Mouse (Mus musculus) intestine, embryonic 16.5 days (tissue): ENCODE measurements at regions not wholly inside any gene's neighbourhood (a gene's known extent, or its start where the extent isn't known, plus 50 kb on each side); places are given as distances from the start of the nearest gene placed in this dataset.

Experiments
- ATAC-seq: fragments of 200-750 bp; cut with Nextera tagmentation; 2 replicates; pipeline ENCODE4 v1.8.0; 2017; ENCODE audit warnings: moderate TSS enrichment, moderate library complexity
- H3K27ac ChIP-seq: fragments of 300-500 bp; sonication (generic); 2 replicates; pipeline ENCODE4 v1.5.1; 2014; ENCODE audit warnings: mild to moderate bottlenecking, low read length
- H3K27me3 ChIP-seq: fragments of 300-500 bp; sonication (generic); replicated peaks from 2 replicates; pipeline ENCODE4 v1.6.1; 2014; ENCODE audit warnings: low read length, control low read depth, mixed read lengths; ENCODE audit not compliant: control insufficient read depth, insufficient read depth
- H3K36me3 ChIP-seq: fragments of 300-500 bp; sonication (generic); 2 replicates; pipeline ENCODE4 v1.6.1; 2014; ENCODE audit warnings: low read length, control low read depth; ENCODE audit not compliant: control insufficient read depth, insufficient read depth
- H3K4me1 ChIP-seq: fragments of 300-500 bp; sonication (generic); 2 replicates; pipeline ENCODE4 v1.6.1; 2014; ENCODE audit warnings: low read length, control low read depth, mixed read lengths; ENCODE audit not compliant: control insufficient read depth, insufficient read depth
- H3K4me2 ChIP-seq: fragments of 300-500 bp; sonication (generic); 2 replicates; pipeline ENCODE4 v1.6.1; 2014; ENCODE audit warnings: low read depth, low read length, control low read depth
- H3K4me3 ChIP-seq: fragments of 300-500 bp; sonication (generic); 2 replicates; pipeline ENCODE4 v1.5.1; 2014; ENCODE audit warnings: mild to moderate bottlenecking, low read length
- H3K9ac ChIP-seq: fragments of 300-500 bp; sonication (generic); 2 replicates; pipeline ENCODE4 v1.6.1; 2014; ENCODE audit warnings: low read depth, low read length
- H3K9me3 ChIP-seq: fragments of 300-500 bp; sonication (generic); 2 replicates; pipeline ENCODE4 v1.6.1; 2016; ENCODE audit warnings: low read length, control low read depth; ENCODE audit not compliant: control insufficient read depth
- WGBS: fragments of 180-500 bp; shearing (Covaris S2); extraction: QIAGEN DNeasy Blood & Tissue Kit; methylation state at CpG from one replicate; pipeline ENCODE4 v1.1.7; 2014; 5-methylcytosine and 5-hydroxymethylcytosine counted together

DNA sequence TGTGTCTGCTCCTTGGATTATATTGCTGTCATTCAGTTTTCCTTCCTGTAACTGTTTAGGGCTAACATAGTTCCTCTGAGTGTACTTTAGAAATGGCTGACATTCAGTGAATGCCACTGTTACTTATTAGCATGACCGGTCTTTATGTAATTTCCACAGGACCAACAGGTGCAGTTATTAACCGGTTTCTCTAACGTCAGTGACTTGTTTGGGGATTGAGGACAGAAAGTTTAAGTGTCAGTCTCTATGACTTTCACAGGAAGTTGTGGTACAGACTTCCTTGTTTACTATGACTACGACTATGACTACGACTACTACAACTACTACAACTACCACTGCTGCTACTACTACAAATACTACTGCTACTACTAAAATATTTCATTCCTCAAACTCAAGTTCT lies 170.4 kb upstream of the Ptger4 start:
- H3K4me3 ChIP-seq = no peak overlapping the region
- H3K4me2 ChIP-seq = no peak overlapping the region
- no peaks in the 10 kb centered on the region for H3K27me3 ChIP-seq
- H3K27ac ChIP-seq = no peak overlapping the region
- no peaks in the 10 kb centered on the region for H3K9me3 ChIP-seq
- no peaks in the 10 kb centered on the region for H3K36me3 ChIP-seq
- 90% methylated on average over 5 of the region's 5 CpGs for WGBS
- H3K4me1 ChIP-seq = no peaks in the 10 kb centered on the region
- no peak for ATAC-seq
- H3K9ac ChIP-seq = no peak overlapping the region

GRCm38 (mm10) chr15:5416031-5416430 lies 172.0 kb upstream of the Ptger4 start:
- Histone ChIP-seq H3K4me2 (no peak overlapping the region), H3K4me1 (no peaks in the 10 kb centered on the region), H3K9me3 (no peaks in the 10 kb centered on the region), H3K9ac (no peak overlapping the region), H3K27me3 (no peaks in the 10 kb centered on the region), H3K27ac (no peak overlapping the region), H3K4me3 (no peak overlapping the region), H3K36me3 (no peaks in the 10 kb centered on the region)
- ATAC-seq = no peak
- WGBS = 86% methylated on average over 3 of the region's 3 CpGs

DNA sequence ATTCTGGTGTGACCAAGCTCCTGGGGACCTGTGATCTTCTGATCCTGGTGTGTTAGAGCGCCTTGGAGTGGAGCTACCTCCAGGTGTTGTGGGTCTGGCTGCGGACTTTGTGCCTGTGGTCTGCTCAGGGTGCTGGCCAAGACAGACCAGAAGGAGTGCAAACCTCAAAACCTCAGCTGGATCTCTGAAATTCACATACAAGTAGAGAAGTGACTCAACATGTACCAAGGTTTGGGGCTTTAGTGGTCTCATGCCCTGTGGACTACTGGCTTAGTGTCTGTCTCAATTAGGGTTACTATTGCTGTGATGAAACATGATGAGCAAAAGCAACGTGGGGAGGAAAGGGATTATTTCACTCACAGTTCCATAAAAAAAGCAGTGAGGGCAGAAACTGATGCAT lies 182.7 kb upstream of the Ptger4 start:
- Histone ChIP-seq H3K27me3 (no peaks in the 10 kb centered on the region), H3K9me3 (no peaks in the 10 kb centered on the region), H3K9ac (no peak overlapping the region), H3K36me3 (no peaks in the 10 kb centered on the region), H3K27ac (no peak overlapping the region), H3K4me3 (no peak overlapping the region), H3K4me1 (no peaks in the 10 kb centered on the region), H3K4me2 (no peak overlapping the region)
- no peak for ATAC-seq
- WGBS = 80% methylated on average over 3 of the region's 3 CpGs

DNA sequence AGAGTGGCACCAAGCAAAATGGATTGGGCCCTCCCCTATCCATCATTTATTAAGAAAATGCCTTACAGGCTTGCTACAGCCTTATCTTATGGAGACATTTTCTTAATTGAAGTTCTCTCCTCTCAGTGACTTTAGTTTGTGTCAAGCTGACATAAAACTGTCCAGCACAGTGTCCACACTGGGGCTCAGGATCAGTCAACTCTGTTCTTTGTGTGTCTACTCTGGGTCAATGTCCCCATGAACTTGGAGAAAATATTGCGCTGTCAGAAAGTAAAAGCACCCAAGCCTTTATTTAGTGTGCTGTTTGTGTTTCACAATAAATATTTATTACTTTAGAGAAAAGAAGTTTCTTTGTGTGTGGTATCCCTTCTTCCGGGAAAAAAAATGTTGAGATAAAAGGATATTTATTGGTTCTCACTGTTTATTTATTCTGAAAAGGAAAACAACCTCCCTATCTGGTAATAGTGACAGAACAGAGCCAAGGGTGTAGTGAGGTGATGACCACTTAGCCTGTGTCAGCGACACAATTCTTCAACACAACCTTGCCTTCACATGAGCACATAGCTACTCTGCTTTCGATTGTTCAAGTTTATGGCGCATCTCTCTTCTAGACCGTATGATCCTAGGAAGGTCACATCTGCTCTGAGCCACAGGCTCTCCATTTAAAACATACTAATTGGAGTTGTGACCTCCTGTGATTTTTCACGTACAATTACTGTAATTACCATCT lies 183.5 kb upstream of the Ptger4 start:
- Histone ChIP-seq H3K4me1 (no peaks in the 10 kb centered on the region), H3K27me3 (no peaks in the 10 kb centered on the region), H3K9me3 (no peaks in the 10 kb centered on the region), H3K27ac (no peak overlapping the region), H3K4me2 (no peak overlapping the region), H3K36me3 (no peaks in the 10 kb centered on the region), H3K4me3 (no peak overlapping the region), H3K9ac (no peak overlapping the region)
- WGBS = 77% methylated on average over 7 of the region's 7 CpGs
- no peak for ATAC-seq

GRCm38 (mm10) chr15:5432018-5432417 lies 188.0 kb upstream of the Ptger4 start:
- no peak for ATAC-seq
- Histone ChIP-seq H3K27me3 (no peaks in the 10 kb centered on the region), H3K9ac (no peak overlapping the region), H3K4me3 (no peak overlapping the region), H3K9me3 (no peaks in the 10 kb centered on the region), H3K27ac (no peak overlapping the region), H3K36me3 (no peaks in the 10 kb centered on the region), H3K4me2 (no peak overlapping the region), H3K4me1 (no peaks in the 10 kb centered on the region)
- 81% methylated on average over 2 of the region's 2 CpGs for WGBS

- Histone ChIP-seq H3K9me3 (no peaks in the 10 kb centered on the region), H3K4me1 (no peaks in the 10 kb centered on the region), H3K4me2 (no peak overlapping the region), H3K27me3 (no peaks in the 10 kb centered on the region), H3K4me3 (no peak overlapping the region), H3K9ac (no peak overlapping the region), H3K27ac (no peak overlapping the region), H3K36me3 (no peaks in the 10 kb centered on the region)
- 76% methylated on average over 1 of the region's 1 CpGs for WGBS
- no peak for ATAC-seq
These were observed 193.0 kb upstream of the Ptger4 start for GRCm38 (mm10) chr15:5437020-5437419.

- 67% methylated on average over 9 of the region's 9 CpGs for WGBS
- no peaks in the 10 kb centered on the region for H3K4me1 ChIP-seq
- no peaks in the 10 kb centered on the region for H3K9me3 ChIP-seq
- H3K4me2 ChIP-seq = no peak overlapping the region
- ATAC-seq = no peak
- no peaks in the 10 kb centered on the region for H3K27me3 ChIP-seq
- H3K27ac ChIP-seq = no peak overlapping the region
- no peak overlapping the region for H3K4me3 ChIP-seq
- H3K36me3 ChIP-seq = no peaks in the 10 kb centered on the region
- no peak overlapping the region for H3K9ac ChIP-seq
These were observed 202.2 kb upstream of the Ptger4 start for GRCm38 (mm10) chr15:5446040-5446755.

- no peak for ATAC-seq
- no peaks in the 10 kb centered on the region for H3K9me3 ChIP-seq
- no peak overlapping the region for H3K4me3 ChIP-seq
- no peak overlapping the region for H3K9ac ChIP-seq
- H3K27me3 ChIP-seq = no peaks in the 10 kb centered on the region
- H3K36me3 ChIP-seq = no peaks in the 10 kb centered on the region
- 71% methylated on average over 4 of the region's 4 CpGs for WGBS
- H3K27ac ChIP-seq = no peak overlapping the region
- H3K4me2 ChIP-seq = no peak overlapping the region
- H3K4me1 ChIP-seq = no peaks in the 10 kb centered on the region
These were observed 202.8 kb upstream of the Ptger4 start for GRCm38 (mm10) chr15:5446756-5447314.

DNA sequence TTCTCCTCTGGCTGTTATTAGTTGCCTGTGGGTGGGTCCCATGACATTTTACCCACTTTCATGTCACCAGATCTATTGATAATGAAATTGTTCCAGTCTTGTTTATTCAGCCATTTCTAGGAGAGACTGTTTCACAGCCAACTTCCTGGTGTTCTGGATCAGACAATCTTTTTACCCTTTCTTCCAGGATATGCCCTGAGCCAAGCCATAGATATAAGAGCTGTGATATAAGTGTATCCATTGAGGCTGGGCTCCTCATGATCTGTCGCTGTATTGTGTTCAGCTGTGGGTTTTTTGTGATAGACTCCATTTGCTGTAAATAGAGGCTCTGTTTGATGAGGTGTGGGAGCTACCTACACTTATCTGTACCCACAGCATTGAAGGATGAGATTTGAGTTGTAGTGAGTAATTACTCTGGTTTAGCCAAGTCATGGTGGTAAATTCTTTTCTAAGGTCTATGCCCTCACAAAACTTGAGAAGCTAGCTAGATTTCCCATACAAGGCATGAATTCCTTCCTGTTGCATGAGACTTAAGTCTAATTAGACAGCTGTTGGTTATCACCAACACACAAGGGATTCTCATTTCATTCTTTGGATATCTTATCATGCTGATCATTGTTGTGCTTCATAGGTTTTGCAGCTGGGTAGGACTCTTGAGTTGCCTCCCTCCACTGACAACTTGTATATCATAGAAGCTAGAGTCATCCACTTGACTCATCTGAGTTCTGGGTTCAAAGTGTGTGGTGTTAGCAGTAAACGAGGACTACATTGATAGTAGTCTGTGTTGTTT lies 203.9 kb upstream of the Ptger4 start:
- Histone ChIP-seq H3K9ac (no peak overlapping the region), H3K4me2 (no peak overlapping the region), H3K27ac (no peak overlapping the region), H3K9me3 (no peaks in the 10 kb centered on the region), H3K4me3 (no peak overlapping the region), H3K36me3 (no peaks in the 10 kb centered on the region), H3K4me1 (no peaks in the 10 kb centered on the region), H3K27me3 (no peaks in the 10 kb centered on the region)
- 89% methylated on average over 2 of the region's 2 CpGs for WGBS
- ATAC-seq = no peak
